Mouse (Mus musculus): ENCODE results near the gene Ccdc73. TPM values are rescaled to one million over a fixed set of nuclear protein-coding genes. Genes with fewer than 3 reads are reported as not detected.
"Not testable (repeated sequence)": the region's sequence is repeated elsewhere in the genome, so short reads cannot be mapped to it uniquely, and the experiment has no call there.

Gene Ccdc73
- polyA plus RNA-seq, 1 experiment = 27.0 TPM

DNA sequence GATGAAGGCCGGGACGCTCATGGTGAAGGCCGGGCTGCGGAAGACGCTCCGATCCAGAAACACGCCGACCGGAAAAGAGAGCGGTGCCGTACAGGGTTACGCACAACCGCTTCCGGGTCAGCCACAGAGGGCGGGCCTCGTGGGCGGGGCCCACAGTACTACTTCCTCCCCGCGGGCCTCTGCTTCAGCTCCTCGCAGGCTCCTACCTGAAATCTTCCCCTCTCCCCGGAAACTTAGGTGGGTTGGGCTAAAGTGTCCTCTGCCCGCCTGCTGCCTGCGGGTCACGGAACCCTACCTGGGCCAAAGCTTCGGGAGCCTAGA, 149.3 kb downstream of the Ccdc73 start, which contains the start of gene Eif3m:
Gene Eif3m (minus strand): TSS at position 114 of the 321 bp plus-strand sequence.
- no peaks in the 10 kb centered on the region for H3K27me3 ChIP-seq (ENCODE audit: control insufficient read depth, insufficient read depth, low read length)
- peaks cover 1% of the 10 kb centered on the region for H3K36me3 ChIP-seq (ENCODE audit: control insufficient read depth, insufficient read depth, low read length)
- H3K4me3 ChIP-seq (ENCODE audit: control insufficient read depth, low read depth, low read length) = peak within 1 kb of the TSS; percentile 99
- H3K27ac ChIP-seq (ENCODE audit: control insufficient read depth, insufficient read depth, low read depth, low read length) = peak within 1 kb of the TSS; percentile 84
- TF ChIP-seq CTCF (IDR thresholded peaks at IDR 0.05; ENCODE audit: control insufficient read depth, insufficient read depth, insufficient replicate concordance, low read depth, low read length) = no peak
- peak; percentile 70 for TF ChIP-seq POLR2A (IDR thresholded peaks at IDR 0.05; ENCODE audit: control insufficient read depth, low read depth, low read length)
- H3K4me1 ChIP-seq (ENCODE audit: control insufficient read depth, insufficient read depth, low read length) = no peaks in the 10 kb centered on the region; the same call in 1 of the 2 replicates

DNA sequence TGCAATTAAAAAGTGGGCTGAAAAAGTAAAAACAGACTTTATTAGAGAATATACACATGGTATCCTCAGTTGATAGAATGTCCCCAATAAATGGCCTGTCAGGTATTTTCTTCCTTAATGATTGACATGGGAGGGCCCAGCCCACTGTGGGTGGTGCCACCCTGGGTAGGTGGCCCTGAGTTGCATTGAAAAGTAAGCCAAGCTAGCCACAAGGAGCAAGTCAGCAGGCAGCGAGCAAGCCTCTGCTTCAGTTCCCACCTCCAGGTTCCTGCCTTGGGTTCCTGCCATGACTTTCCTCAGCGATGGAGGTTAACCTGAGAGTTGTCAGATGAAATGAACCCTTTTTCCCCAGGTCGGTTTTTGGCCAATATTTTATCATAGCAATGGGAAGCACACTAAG, 150.2 kb downstream of the Ccdc73 start:
- no peak overlapping the region for H3K4me3 ChIP-seq (ENCODE audit: control insufficient read depth, low read depth, low read length)
- TF ChIP-seq POLR2A (IDR thresholded peaks at IDR 0.05; ENCODE audit: control insufficient read depth, low read depth, low read length) = no peak
- no peak for TF ChIP-seq CTCF (IDR thresholded peaks at IDR 0.05; ENCODE audit: control insufficient read depth, insufficient read depth, insufficient replicate concordance, low read depth, low read length)
- no peaks in the 10 kb centered on the region; the same call in 1 of the 2 replicates for H3K4me1 ChIP-seq (ENCODE audit: control insufficient read depth, insufficient read depth, low read length)
- H3K27me3 ChIP-seq (ENCODE audit: control insufficient read depth, insufficient read depth, low read length) = no peaks in the 10 kb centered on the region
- no peaks in the 10 kb centered on the region; the same call in 1 of the 2 replicates for H3K36me3 ChIP-seq (ENCODE audit: control insufficient read depth, insufficient read depth, low read length)
- no peak overlapping the region for H3K27ac ChIP-seq (ENCODE audit: control insufficient read depth, insufficient read depth, low read depth, low read length)

GRCm38 (mm10) chr2:105019457-105019856, 151.9 kb downstream of the Ccdc73 start:
- no peaks in the 10 kb centered on the region for H3K36me3 ChIP-seq (ENCODE audit: control insufficient read depth, insufficient read depth, low read length)
- H3K27me3 ChIP-seq (ENCODE audit: control insufficient read depth, insufficient read depth, low read length) = no peaks in the 10 kb centered on the region
- H3K4me1 ChIP-seq (ENCODE audit: control insufficient read depth, insufficient read depth, low read length) = no peaks in the 10 kb centered on the region; the same call in 1 of the 2 replicates
- no peak overlapping the region for H3K27ac ChIP-seq (ENCODE audit: control insufficient read depth, insufficient read depth, low read depth, low read length)
- TF ChIP-seq CTCF (IDR thresholded peaks at IDR 0.05; ENCODE audit: control insufficient read depth, insufficient read depth, insufficient replicate concordance, low read depth, low read length) (no peak), POLR2A (IDR thresholded peaks at IDR 0.05; ENCODE audit: control insufficient read depth, low read depth, low read length) (no peak)
- H3K4me3 ChIP-seq (ENCODE audit: control insufficient read depth, low read depth, low read length) = no peak overlapping the region

- no peak for TF ChIP-seq POLR2A (IDR thresholded peaks at IDR 0.05; ENCODE audit: control insufficient read depth, low read depth, low read length)
- TF ChIP-seq CTCF (IDR thresholded peaks at IDR 0.05; ENCODE audit: control insufficient read depth, insufficient read depth, insufficient replicate concordance, low read depth, low read length) = no peak
- no peaks in the 10 kb centered on the region for H3K36me3 ChIP-seq (ENCODE audit: control insufficient read depth, insufficient read depth, low read length)
- no peak overlapping the region for H3K27ac ChIP-seq (ENCODE audit: control insufficient read depth, insufficient read depth, low read depth, low read length)
- no peaks in the 10 kb centered on the region; the same call in 1 of the 2 replicates for H3K4me1 ChIP-seq (ENCODE audit: control insufficient read depth, insufficient read depth, low read length)
- H3K4me3 ChIP-seq (ENCODE audit: control insufficient read depth, low read depth, low read length) = no peak overlapping the region
- no peaks in the 10 kb centered on the region for H3K27me3 ChIP-seq (ENCODE audit: control insufficient read depth, insufficient read depth, low read length)
Observed at GRCm38 (mm10) chr2:105021256-105021655, 153.7 kb downstream of the Ccdc73 start.

DNA sequence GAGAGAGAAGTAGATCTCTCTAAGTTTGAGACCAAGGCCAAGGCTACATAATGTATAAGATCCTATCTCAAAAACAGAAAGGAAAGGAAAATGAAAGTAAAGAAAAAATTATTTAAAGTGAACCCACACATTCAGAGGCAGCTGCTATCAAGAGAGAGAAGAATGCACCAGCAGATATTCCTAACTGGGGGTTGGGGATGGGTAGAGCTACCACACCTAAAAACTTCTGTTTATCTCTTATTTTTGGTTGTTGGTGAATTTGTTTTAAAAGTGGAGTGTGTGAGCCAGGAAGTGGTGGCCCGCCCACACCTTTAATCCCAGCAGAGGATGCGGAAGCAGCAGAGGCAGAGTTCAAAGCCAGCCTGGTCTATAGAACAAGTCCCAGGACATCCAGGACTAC, 154.2 kb downstream of the Ccdc73 start:
- Histone ChIP-seq H3K4me1 (ENCODE audit: control insufficient read depth, insufficient read depth, low read length) (no peaks in the 10 kb centered on the region; the same call in 1 of the 2 replicates), H3K27ac (ENCODE audit: control insufficient read depth, insufficient read depth, low read depth, low read length) (no peak overlapping the region), H3K27me3 (ENCODE audit: control insufficient read depth, insufficient read depth, low read length) (no peaks in the 10 kb centered on the region), H3K4me3 (ENCODE audit: control insufficient read depth, low read depth, low read length) (no peak overlapping the region), H3K36me3 (ENCODE audit: control insufficient read depth, insufficient read depth, low read length) (no peaks in the 10 kb centered on the region)
- TF ChIP-seq POLR2A (IDR thresholded peaks at IDR 0.05; ENCODE audit: control insufficient read depth, low read depth, low read length) = no peak
- no peak for TF ChIP-seq CTCF (IDR thresholded peaks at IDR 0.05; ENCODE audit: control insufficient read depth, insufficient read depth, insufficient replicate concordance, low read depth, low read length)

- Histone ChIP-seq H3K4me1 (ENCODE audit: control insufficient read depth, insufficient read depth, low read length) (no peaks in the 10 kb centered on the region; the same call in 1 of the 2 replicates), H3K27me3 (ENCODE audit: control insufficient read depth, insufficient read depth, low read length) (no peaks in the 10 kb centered on the region), H3K27ac (ENCODE audit: control insufficient read depth, insufficient read depth, low read depth, low read length) (no peak overlapping the region), H3K4me3 (ENCODE audit: control insufficient read depth, low read depth, low read length) (no peak overlapping the region), H3K36me3 (ENCODE audit: control insufficient read depth, insufficient read depth, low read length) (no peaks in the 10 kb centered on the region)
- no peak for TF ChIP-seq CTCF (IDR thresholded peaks at IDR 0.05; ENCODE audit: control insufficient read depth, insufficient read depth, insufficient replicate concordance, low read depth, low read length)
- TF ChIP-seq POLR2A (IDR thresholded peaks at IDR 0.05; ENCODE audit: control insufficient read depth, low read depth, low read length) = no peak
Observed at GRCm38 (mm10) chr2:105023031-105023615, 155.5 kb downstream of the Ccdc73 start.

DNA sequence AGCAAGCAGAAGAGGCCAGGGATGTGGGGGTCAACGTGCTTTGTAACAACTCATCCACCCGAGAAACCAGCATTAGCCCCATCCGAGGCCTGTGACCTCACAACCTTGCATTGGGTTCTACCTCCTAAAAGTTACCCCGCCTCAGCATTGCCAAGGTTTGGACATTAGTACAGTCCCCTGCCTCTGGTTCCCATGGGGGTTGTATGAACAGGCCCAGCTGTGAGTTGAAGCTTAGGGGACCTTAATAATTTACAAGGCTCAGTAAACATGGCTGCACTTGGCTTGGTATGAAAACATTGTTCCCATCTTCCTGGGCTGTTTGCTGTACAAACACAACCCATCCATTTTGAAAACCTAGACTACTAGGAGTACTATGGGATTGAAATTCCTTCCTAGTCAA, 156.2 kb downstream of the Ccdc73 start:
- Histone ChIP-seq H3K27me3 (ENCODE audit: control insufficient read depth, insufficient read depth, low read length) (no peaks in the 10 kb centered on the region), H3K4me3 (ENCODE audit: control insufficient read depth, low read depth, low read length) (no peak overlapping the region), H3K4me1 (ENCODE audit: control insufficient read depth, insufficient read depth, low read length) (no peaks in the 10 kb centered on the region; the same call in 1 of the 2 replicates), H3K36me3 (ENCODE audit: control insufficient read depth, insufficient read depth, low read length) (no peaks in the 10 kb centered on the region), H3K27ac (ENCODE audit: control insufficient read depth, insufficient read depth, low read depth, low read length) (no peak overlapping the region)
- TF ChIP-seq POLR2A (IDR thresholded peaks at IDR 0.05; ENCODE audit: control insufficient read depth, low read depth, low read length) = no peak
- no peak for TF ChIP-seq CTCF (IDR thresholded peaks at IDR 0.05; ENCODE audit: control insufficient read depth, insufficient read depth, insufficient replicate concordance, low read depth, low read length)

DNA sequence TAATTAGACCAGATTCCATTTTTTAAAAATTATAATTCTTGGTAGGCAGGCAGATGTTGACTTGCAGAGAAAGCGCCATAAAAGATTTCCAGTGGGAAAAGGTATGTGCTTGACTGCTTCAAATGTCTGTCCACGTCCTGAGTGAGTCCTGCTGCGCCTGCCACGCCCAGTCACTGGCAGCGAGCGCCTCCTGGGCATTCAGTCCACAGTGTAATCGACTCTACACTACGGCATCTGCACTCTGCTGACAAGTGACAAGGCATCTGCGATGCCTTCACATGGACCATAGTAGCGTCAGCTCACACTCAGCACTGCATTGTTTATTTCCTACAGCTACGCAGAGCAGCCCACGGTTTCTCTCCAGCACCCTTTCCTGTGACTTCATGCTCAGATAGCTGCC, 158.0 kb downstream of the Ccdc73 start:
- H3K4me3 ChIP-seq (ENCODE audit: control insufficient read depth, low read depth, low read length); H3K27me3 ChIP-seq (ENCODE audit: control insufficient read depth, insufficient read depth, low read length); H3K4me1 ChIP-seq (ENCODE audit: control insufficient read depth, insufficient read depth, low read length); H3K27ac ChIP-seq (ENCODE audit: control insufficient read depth, insufficient read depth, low read depth, low read length); H3K36me3 ChIP-seq (ENCODE audit: control insufficient read depth, insufficient read depth, low read length): not testable (repeated sequence)

Data from testis, adult 2 months (tissue).